Mouse (Mus musculus) small intestine, adult 2 months (tissue): ENCODE results near the gene Cacng5.

Source experiments
- CTCF ChIP-seq: fragments of 200-500 bp; IDR thresholded peaks from 2 replicates; pipeline ENCODE4 v1.5.1; 2012; ENCODE audit warnings: low read depth, mild to moderate bottlenecking, control low read depth, inconsistent platforms, low read length, moderate library complexity, mixed read lengths; ENCODE audit not compliant: insufficient replicate concordance, insufficient read length; ENCODE audit errors: extremely low read depth
- POLR2A ChIP-seq: fragments of 200-500 bp; IDR thresholded peaks from 2 replicates; pipeline ENCODE4 v1.6.1; 2012; ENCODE audit warnings: low read depth, mild to moderate bottlenecking, control low read depth, inconsistent platforms, low read length, moderate library complexity

DNA sequence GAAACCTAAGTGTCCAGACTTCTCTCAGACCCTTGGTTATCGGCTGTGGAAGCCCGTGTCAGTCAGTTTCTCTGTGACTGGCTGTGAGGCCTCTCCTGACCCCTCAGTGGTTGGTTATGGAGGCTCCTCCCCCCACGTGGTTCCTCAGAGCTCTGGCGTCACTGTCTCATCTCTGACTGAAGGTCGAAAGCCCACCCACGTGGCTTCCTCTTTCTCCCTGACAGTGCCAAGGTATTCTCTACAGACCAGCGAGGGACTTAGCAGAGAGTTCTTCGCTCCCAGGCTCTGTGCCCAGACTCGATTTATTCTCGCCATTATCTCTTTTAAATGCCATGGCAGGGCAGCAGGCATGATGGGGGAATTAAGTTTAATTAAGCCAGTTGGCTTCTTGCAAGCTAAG lies 65.2 kb downstream of the Cacng5 start:
- TF ChIP-seq CTCF: no peak
- no peak for TF ChIP-seq POLR2A
